Mouse (Mus musculus): Measurements from ENCODE around the gene Mansc4. TPM values are rescaled to one million over a fixed set of nuclear protein-coding genes. Genes with fewer than 3 reads are reported as not detected.

Gene Mansc4
- total RNA-seq, 2 experiments from 2014 or later = 0.33 TPM; not detected in 1

DNA sequence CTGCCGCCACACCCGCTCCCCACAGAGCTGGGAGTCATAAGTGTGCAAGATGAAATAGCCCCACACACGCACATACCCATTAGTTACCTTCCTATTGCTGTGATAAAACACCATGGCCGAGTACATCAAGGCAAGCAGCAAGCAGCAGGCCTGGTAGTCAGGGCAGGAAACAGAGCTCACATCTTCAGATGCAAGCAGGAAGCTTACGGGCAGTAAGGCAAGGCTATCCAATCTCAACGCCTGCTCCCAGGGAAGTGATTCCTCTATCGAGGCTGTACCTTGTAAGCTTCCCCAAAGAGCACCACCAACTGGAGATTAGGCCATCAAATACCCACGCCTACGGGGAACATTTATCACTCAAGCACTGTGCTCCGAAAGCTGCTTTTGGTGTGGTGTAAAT, 6.9 kb downstream of the Mansc4 start:
- no peak for DNase-seq

- no peak for DNase-seq
Measured at GRCm38 (mm10) chr6:147076878-147077277, 10.0 kb downstream of the Mansc4 start.

GRCm38 (mm10) chr6:147075808-147076387, 10.9 kb downstream of the Mansc4 start:
- DNase-seq = no peak

DNA sequence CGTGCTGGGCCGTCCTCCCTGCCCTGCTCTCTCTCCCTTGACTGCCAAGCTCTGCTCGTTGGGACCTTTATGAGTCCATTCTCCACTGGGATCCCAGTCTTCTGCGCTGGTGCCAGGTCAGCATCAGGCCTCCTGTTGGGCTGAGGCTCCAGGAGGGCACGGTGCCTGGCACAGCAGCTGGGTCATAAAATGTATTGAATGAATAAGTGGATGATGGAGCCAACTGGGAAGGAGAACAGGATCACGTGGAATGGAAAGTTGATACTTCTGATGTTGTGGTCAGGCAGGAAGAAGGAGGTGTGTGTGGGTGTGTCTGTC, 21.9 kb downstream of the Mansc4 start:
- peak in 1 of 2 experiments; percentile 45 for DNase-seq

DNA sequence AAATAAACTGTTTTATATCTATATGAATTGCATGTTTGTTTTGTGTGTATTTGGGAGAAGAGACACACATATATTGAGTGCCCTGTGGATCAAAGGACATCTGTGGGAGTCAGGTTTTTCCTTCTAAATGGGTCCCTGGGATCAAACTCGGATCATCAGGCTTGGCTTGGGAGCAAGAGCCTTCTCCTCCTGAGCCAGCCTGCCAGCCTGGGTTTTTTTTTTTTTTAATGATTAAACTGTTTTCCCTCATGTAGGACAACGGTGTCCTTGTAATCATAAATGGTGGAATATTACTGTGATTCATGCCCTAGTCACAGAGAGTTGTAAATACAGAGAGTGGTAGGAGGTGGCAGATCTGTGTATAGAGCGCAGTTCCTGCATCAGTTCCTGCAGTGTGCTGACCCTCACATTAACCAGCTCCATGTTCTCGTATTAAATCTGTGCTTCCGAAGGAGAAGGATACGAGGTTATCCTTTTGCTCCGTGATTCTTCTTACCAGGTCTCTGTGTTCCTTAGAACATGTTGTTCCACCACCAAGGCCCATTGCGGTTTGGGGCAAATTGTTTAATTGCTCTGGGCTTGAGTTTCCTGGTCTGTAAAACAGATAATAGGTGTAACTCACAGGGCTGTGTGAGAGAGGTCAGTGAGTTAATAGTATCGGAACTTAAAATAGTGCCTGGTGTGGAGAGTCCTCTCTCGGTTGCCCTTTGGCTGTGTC, 22.4 kb downstream of the Mansc4 start:
- DNase-seq = peak; percentile 40 to 48

- no peak for DNase-seq
Measured at GRCm38 (mm10) chr6:147062694-147063093, 24.1 kb downstream of the Mansc4 start.

DNA sequence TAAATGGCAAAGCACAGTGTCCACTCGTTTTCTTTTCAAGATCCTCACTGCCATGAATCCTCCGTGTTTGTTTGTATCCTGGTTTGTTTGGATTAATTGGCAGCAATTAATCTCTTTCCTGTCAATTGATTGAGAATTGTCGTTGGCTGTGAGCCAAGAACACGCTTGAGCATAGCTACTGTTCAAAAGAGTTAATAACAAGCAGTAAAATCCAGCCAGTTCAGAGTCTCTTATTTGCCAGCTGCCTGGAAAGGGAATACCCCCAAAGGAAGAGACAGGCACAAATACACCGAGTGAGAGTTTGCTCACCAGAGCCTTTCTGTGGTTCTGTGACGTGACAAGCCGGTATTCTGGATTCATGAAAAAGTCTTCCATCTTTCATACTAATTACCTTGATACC, 24.8 kb downstream of the Mansc4 start:
- no peak for DNase-seq

GRCm38 (mm10) chr6:147061630-147062029, 25.2 kb downstream of the Mansc4 start:
- DNase-seq = no peak

GRCm38 (mm10) chr6:147059326-147059725, 27.5 kb downstream of the Mansc4 start:
- no peak for DNase-seq

- DNase-seq = no peak
Measured at GRCm38 (mm10) chr6:147055374-147055977, 31.4 kb downstream of the Mansc4 start.

DNA sequence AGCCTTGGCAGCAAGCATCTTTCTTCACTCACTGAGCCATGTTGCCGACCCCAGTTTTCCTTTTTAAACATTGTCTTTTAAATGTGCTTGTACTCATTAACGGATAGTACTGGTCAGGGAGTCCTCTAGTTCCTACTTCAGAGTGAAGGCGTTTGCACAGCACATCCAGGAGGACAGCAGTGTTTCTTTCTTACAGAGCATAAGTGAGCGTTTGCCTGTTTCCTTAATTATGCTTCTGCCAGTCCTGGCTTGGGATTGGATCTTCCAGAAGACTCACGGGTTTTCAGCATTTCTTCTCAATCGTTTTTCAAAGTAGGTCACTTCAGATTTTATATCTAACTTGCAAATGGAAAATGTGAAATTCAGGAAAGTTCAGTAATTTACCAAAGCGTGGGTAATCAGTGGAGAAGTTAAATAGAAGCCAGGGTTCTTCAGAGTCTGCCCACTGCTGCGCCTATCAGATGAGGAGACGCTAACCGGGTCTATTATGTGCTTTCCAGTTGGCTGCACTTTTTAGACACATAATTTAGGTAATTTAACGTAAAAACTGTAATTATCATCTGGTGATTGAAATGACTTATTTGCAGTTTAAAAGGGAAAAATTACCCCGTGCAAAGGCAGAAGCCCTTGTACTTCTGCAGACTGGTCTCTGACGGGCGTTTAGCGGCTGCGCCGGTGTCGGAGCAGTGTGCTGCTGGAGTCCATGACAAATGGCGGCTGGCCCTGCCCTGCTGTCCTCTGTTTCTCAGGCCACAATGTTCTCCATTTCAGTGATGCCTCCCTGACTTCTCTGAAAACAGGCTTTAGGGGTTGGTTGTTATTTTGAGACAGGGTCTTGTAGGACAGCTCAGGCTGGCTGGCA, 32.8 kb downstream of the Mansc4 start:
- DNase-seq = no peak

GRCm38 (mm10) chr6:147052440-147052839, 34.4 kb downstream of the Mansc4 start:
- no peak for DNase-seq

DNA sequence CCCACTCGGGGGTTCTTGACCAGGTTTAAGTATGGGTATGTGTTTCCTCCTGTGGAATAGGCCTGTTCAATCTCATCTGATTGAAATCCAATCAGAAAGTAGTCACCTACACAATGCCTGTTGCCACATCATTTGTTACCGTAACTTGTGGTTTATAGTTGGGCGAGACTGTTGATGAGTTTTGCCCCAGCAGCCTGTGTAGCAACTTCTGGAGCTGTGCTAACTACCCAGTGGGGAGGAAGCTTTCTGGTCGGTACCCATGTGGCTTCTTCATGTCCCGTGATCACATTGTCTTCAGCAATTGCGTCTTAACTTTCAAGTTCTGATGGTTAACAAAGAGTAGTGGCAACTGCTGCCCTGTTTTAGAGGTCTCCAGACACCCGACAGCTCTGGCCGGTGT, 35.2 kb downstream of the Mansc4 start:
- no peak for DNase-seq

DNA sequence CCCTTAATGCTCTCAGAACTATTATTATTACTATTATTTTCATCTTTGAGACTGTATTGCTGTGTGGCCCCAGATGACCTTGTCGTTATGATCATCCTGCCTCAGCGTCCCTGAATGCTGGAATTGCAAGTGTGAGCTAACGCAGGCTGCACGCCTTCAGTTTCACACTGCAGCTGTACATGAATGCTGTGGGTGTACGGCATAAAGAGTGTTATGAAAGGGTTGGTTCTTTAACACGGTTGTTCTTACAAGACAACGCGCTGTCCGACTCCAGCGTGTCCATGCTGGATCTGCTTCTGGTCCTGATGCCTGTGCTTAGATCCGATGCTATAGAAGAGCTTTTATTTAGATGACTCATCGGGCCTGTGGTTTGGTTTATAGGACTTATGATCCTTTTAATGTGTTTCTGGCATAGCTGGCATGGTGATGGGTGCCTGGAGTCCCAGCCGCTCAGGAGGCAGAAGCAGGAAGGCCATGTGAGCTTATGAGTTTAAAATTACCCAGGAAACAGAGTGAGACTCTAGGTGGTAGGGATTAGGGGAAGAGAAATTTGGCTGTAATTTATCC, 37.5 kb downstream of the Mansc4 start:
- no peak for DNase-seq

GRCm38 (mm10) chr6:147043633-147044032, 43.2 kb downstream of the Mansc4 start:
- no peak for DNase-seq

DNA sequence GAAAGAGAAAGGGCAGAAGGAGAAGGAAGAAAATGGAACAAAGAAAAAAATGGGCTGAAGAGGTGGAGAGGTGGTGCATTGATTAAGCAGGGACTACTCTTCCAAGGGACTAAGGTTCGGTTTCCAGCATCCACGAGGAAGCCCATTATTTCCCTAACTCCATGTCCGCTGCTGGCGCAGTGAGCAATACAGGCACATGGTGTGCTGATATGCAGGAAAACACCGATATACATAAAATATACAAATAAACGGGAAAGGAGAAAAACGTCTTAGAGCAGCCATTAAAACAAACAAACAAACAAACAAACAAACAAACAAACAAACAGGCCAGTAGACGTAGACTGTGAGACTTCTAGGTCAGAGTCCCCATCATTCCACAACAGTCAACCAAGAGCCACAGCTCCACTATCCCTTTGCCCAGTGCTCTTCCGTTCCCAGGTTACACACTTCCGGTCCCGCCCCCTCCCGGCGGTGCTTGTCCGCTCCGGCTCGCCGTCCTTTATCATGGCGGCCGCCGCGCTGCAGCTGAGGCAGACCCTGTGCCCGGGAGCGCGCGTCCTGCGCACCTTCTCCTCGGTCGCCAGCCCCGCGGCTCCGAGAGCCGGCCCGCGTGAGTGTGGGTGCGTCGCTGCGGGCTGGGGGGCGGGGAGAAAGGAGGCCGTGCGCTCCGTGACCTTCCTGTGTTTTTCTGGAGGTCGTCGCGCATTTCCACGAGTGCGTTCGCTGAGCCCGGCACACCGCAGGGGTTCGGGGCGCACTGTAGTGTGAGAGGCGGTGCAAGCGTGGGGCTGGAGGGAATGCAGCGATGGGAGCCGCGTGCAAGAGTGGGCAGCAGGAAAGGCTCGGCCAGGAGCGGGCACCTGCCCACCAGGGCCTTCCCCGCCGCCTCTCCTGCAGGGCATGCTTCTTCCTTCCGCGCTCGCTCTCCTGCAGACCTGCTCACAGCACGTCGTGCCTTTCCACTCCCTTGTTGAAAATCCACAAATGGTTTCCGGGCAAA, 44.2 kb downstream of the Mansc4 start, which contains the start of gene Mrps35:
TSS of gene Mrps35 (plus strand) at position 474 of the 1,000 bp plus-strand sequence.
- peak; percentile 92 to 96 for DNase-seq

DNA sequence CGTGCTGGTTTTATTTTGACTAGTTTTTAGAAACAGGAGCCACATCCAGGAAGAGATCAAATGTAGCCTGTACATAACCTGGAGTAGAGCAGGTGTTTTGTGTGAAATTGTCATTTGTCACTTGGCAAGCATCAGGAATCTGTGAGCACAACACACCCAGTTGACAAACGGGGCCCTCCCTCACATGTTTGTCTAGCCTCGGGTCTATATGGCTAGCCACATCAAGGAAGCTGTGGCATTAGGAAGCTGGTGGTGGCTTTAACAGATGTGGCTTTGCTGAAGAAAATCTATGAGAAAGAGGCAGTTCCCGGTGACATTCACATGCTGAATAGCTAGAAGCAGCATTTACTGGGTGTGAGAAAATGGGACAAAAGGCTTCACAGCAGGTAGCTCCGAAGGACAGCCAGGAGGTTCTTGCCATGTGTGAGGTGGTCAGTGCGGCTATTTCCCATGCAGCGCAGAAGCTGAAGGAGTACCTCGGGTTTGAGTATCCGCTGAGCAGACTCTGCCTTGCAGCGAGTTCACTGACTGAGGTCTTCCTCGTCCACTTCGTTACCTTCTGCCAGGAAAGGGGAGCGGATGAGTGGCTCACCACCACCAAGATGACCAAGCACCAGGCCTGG, 54.4 kb downstream of the Mansc4 start, which contains the start of gene Rep15:
TSS of gene Rep15 (plus strand) at position 282 of the 623 bp plus-strand sequence.
- DNase-seq = no peak

GRCm38 (mm10) chr6:147030096-147030885, 56.5 kb downstream of the Mansc4 start:
- no peak for DNase-seq

- DNase-seq = no peak
Measured at GRCm38 (mm10) chr6:147029591-147029990, 57.2 kb downstream of the Mansc4 start.

GRCm38 (mm10) chr6:147028396-147028795, 58.4 kb downstream of the Mansc4 start:
- no peak for DNase-seq
